Mouse (Mus musculus) neural tube, embryonic 13.5 days (tissue): Measurements from ENCODE around the gene Rbm5. TPM values are rescaled to one million over a fixed set of nuclear protein-coding genes. Genes with fewer than 3 reads are reported as not detected.

Experiments used
- ATAC-seq: fragments of 200-750 bp; cut with Nextera tagmentation; 2 replicates; pipeline ENCODE4 v1.8.0; 2017; ENCODE audit warnings: low read depth, mild to moderate bottlenecking, moderate TSS enrichment, moderate library complexity
- H3K27ac ChIP-seq: fragments of 300-500 bp; sonication (generic); replicated peaks from 2 replicates; pipeline ENCODE4 v1.5.1; 2015; ENCODE audit warnings: moderate library complexity, mild to moderate bottlenecking, inconsistent platforms
- H3K27me3 ChIP-seq: fragments of 300-500 bp; sonication (generic); 2 replicates; pipeline ENCODE4 v1.6.1; 2015; ENCODE audit warnings: mild to moderate bottlenecking, inconsistent platforms
- H3K36me3 ChIP-seq: fragments of 300-500 bp; sonication (generic); 2 replicates; pipeline ENCODE4 v1.6.1; 2015; ENCODE audit warnings: mild to moderate bottlenecking, inconsistent platforms
- H3K4me1 ChIP-seq: fragments of 300-500 bp; sonication (generic); replicated peaks from 2 replicates; pipeline ENCODE4 v1.6.1; 2015; ENCODE audit warnings: inconsistent platforms
- H3K4me2 ChIP-seq: fragments of 300-500 bp; sonication (generic); 2 replicates; pipeline ENCODE4 v1.6.1; 2015; ENCODE audit warnings: inconsistent platforms, mild to moderate bottlenecking, moderate library complexity
- H3K4me3 ChIP-seq: fragments of 300-500 bp; sonication (generic); 2 replicates; pipeline ENCODE4 v1.5.1; 2015; ENCODE audit warnings: mild to moderate bottlenecking, inconsistent platforms
- H3K9ac ChIP-seq: fragments of 300-500 bp; sonication (generic); 2 replicates; pipeline ENCODE4 v1.6.1; 2015; ENCODE audit warnings: moderate library complexity, mild to moderate bottlenecking, inconsistent platforms
- H3K9me3 ChIP-seq: fragments of 300-500 bp; sonication (generic); 2 replicates; pipeline ENCODE4 v1.6.1; 2016; ENCODE audit warnings: inconsistent platforms
- WGBS: fragments of 180-500 bp; shearing (Covaris S2); methylation state at CpG from one replicate; pipeline ENCODE4 v1.1.7; 2015; 5-methylcytosine and 5-hydroxymethylcytosine counted together
- polyA plus RNA-seq: library from polyadenylated mRNA; unstranded; fragments of >200 nt; fragmentation: Nextera tagmentation; extraction: Ambion mirVana; gene quantifications from 2 replicates; pipeline ENCODE4 v1.2.1, GENCODE M21; 2015

Rbm5 gene
- polyA plus RNA-seq, 1 experiment from 2014 or later = 252 TPM

DNA sequence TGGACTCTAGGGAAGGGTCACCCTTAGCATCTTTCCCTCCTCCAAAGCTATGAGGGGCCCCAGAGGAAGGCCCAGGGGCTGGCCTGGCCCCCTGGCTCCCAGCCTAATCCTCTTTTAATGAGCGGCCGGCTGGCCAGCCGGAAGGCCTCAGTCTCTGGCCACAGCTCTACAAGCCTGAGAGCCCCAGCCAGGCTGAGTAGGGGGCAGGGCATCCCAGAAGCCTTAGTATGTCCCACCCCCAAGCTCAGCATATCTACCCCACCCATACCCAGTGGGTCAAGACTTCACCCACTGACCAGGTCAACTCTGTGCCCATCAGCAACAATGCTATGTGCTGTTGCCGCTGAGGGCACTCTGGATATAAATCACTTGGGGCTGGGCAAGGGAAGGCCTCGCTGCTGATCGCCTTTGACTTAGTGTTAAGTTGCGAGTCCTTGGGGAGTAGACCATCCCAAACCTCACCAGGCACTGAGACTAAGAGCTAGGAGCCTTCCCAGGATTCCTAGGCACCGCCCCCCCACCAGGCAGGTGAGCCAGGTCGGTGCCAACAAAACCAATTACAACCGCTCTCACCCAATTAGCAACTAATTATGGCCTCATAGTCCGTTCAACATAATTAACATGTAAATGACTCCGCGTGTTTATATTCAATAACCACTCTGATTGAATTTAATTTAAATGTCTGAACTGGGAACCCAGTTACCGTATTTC is 72.8 kb downstream of the Rbm5 start:
- no peak for ATAC-seq
- H3K9ac ChIP-seq = peak overlapping the region; percentile 54; the same call in 1 of the 2 replicates

DNA sequence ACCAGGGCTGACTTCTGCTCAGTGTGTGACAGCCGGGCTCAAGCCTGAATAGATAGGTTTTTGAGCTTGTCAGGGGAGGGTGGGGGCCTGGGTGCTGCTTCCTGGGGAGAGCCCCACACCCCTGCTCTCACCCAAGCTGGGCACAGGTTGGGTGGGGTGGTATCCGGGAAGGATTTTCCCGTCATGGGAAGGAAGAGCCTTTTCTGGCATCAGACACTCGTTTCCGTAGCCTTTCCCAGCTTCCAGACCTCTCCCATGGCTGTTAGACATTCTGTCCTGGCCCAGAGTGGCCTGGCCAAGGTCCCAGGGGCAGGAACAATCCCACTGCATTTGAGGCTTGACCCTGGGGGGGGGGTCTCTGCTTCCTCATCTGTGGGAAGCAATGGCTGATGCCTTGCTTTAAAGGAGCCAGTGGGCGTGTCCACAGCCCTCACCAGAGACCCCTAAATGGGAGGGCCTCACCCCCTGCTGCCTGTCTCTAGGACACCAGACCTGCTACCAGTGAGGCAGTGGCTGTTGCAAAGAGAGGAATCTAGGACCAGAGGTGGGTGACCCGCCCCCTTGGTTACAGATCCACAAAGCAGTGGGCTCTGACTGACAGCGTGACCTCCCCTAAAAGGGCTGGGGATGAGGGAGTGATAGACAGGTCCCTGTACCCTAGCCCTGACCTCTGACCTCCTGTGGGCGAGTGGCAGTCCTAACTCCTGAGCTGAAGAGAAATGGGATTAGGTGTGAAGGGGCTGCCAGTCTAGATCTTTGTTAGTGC is 73.8 kb downstream of the Rbm5 start:
- ATAC-seq = no peak
- H3K9me3 ChIP-seq = no peaks in the 10 kb centered on the region
- peaks cover 82% of the 10 kb centered on the region for H3K4me1 ChIP-seq
- no peak overlapping the region for H3K4me2 ChIP-seq
- 0 out of 2 replicates have a peak overlapping the region, but pooled peaks have one; percentile 54 for H3K9ac ChIP-seq
- peaks cover 4% of the 10 kb centered on the region for H3K36me3 ChIP-seq
- no peak overlapping the region for H3K27ac ChIP-seq
- 29% methylated on average over 9 of the region's 9 CpGs for WGBS
- H3K4me3 ChIP-seq = no peak overlapping the region
- no peaks in the 10 kb centered on the region for H3K27me3 ChIP-seq

More for the DNA sequence above, 72.8 kb downstream of the Rbm5 start:
- Histone ChIP-seq H3K36me3 (peaks cover 6% of the 10 kb centered on the region; the same call in 1 of the 2 replicates), H3K9me3 (no peaks in the 10 kb centered on the region), H3K4me3 (no peak overlapping the region), H3K27ac (peak overlapping the region; percentile 46; the same call in 1 of the 2 replicates), H3K4me2 (peak overlapping the region; percentile 26), H3K27me3 (no peaks in the 10 kb centered on the region), H3K4me1 (peaks cover 88% of the 10 kb centered on the region)
- whole genome bisulfite sequencing = 9% methylated on average over 14 of the region's 14 CpGs

DNA sequence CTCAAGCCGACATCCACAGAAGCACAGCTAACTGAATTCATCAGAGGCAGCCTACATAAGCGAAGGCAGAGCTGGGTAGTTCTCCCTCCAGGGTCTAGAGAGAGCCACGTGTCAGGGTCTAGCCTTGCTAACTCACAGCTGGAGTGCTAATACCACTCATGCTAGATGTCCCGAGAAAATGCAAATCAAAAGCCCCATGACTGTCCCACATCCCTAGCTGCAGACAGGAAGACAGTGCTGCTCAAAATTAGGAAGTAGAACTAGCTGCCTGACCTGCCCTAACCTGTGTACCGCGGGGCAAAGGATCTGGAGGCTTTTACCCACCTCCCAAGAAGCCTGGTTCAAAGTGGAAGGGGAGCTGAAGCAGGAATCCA is 74.7 kb downstream of the Rbm5 start:
- Histone ChIP-seq H3K9me3 (no peaks in the 10 kb centered on the region), H3K4me2 (no peak overlapping the region), H3K27me3 (no peaks in the 10 kb centered on the region), H3K9ac (no peak overlapping the region), H3K4me3 (no peak overlapping the region), H3K4me1 (peaks cover 73% of the 10 kb centered on the region), H3K36me3 (peaks cover 14% of the 10 kb centered on the region), H3K27ac (no peak overlapping the region)
- 54% methylated on average over 6 of the region's 6 CpGs for WGBS
- no peak for ATAC-seq

DNA sequence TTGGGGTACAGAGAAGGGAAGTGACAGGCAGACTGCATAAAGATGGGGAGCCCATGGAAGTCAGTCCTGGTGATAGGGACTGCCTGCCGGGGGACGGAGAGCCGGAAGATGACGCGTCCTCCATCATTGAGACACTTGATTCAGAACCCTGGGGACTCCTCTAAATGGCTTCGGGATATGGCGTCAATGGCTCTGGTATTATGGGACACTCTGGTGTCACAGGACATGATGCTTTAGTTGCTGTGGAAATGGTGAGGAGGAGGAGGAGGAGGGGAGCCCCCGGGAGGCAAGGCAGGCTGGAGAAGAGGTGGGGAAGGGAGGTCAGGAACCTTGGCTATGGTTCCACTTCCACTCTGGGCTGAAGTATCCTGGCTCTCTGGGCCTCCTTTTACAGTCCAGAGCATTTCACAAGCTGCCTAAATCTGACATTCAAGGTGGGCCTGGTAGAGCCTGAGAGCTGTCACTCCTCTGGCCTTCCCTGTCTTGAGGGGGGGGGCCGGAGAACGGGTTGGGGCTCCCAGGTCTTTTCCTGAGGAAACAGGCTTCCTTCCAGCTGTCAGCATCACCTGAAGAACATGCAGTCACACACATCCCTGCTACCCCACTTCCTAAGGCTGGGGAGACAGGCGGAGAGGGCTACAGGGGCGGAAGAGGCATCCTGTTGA is 75.2 kb downstream of the Rbm5 start:
- H3K36me3 ChIP-seq = peaks cover 19% of the 10 kb centered on the region
- ATAC-seq = no peak
- no peaks in the 10 kb centered on the region for H3K9me3 ChIP-seq
- no peak overlapping the region for H3K4me3 ChIP-seq
- peaks cover 69% of the 10 kb centered on the region for H3K4me1 ChIP-seq
- H3K9ac ChIP-seq = no peak overlapping the region
- no peak overlapping the region for H3K27ac ChIP-seq
- H3K4me2 ChIP-seq = no peak overlapping the region
- H3K27me3 ChIP-seq = no peaks in the 10 kb centered on the region
- 83% methylated on average over 12 of the region's 12 CpGs for WGBS

DNA sequence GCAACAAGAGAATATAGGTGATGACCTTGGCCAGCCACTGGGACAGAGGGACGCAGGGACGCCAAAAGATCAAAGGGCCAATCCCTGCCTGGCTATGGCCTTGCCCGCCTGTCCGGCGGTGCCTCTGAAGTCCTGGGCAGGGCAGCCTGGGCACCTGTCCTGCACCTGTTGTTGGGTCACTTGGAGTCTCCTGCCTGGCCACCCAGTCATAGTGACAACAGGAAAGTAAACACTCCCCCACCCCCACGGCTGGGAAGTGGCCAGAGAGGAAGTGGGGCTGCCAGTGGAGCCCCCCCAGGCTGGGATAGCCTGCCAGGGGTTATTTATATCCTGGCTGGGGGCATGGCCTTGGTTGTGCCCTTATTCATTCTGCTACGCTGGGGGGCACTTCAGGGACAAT is 76.2 kb downstream of the Rbm5 start:
- peaks cover 60% of the 10 kb centered on the region for H3K4me1 ChIP-seq
- WGBS = 75% methylated on average over 7 of the region's 7 CpGs
- H3K36me3 ChIP-seq = peaks cover 27% of the 10 kb centered on the region
- no peak overlapping the region for H3K4me3 ChIP-seq
- H3K9ac ChIP-seq = no peak overlapping the region
- H3K27me3 ChIP-seq = no peaks in the 10 kb centered on the region
- H3K4me2 ChIP-seq = no peak overlapping the region
- no peaks in the 10 kb centered on the region for H3K9me3 ChIP-seq
- no peak for ATAC-seq
- H3K27ac ChIP-seq = no peak overlapping the region

DNA sequence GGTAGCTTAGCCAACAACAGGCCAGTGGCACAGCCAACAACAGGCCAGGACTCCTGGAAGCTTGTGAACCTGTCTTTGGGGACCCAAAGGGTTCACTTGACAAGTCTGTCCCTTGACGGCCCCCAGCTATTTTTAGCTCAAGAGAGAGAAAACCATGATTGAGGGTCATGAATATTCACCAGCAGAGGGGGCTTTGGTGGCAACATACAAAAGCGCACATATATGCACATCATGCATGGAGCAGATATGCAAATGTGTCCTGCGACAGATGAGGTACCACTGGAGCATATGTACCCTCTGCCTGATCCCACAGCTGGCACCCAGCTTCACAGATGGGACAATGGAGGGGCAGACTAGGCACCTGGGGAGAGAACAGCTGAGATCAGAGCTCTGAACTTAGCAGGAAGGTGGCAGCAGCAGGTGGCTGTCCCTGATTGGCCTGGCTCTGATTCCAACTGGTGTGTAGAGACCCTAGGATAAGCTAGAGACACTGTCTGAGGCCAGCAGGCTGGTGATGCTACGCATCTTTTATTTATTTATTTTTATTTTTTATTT is 77.3 kb downstream of the Rbm5 start:
- 57% methylated on average over 4 of the region's 4 CpGs for WGBS
- Histone ChIP-seq H3K27ac (no peak overlapping the region), H3K27me3 (no peaks in the 10 kb centered on the region), H3K9ac (no peak overlapping the region), H3K4me3 (no peak overlapping the region), H3K4me1 (peaks cover 49% of the 10 kb centered on the region), H3K9me3 (no peaks in the 10 kb centered on the region), H3K4me2 (no peak overlapping the region), H3K36me3 (peaks cover 36% of the 10 kb centered on the region)
- ATAC-seq = no peak

DNA sequence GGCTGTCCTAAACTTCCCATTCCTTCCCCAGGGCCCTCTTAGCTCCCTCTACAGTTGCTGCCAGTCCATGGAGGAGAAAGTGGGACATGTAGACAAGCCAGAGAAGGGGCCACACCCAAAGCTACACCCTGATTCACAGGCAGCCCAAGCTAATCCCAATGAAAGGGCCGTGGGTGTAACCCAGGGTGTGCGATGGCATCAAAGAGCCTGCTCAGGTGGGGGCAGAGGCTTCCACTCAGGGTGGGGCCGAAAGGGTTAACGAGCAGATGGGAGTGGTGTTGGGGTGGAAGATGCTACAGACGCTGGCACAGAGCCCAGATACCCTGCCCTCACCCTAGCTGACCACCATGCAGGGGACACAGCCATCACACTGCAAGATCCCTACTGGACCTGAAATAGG is 78.0 kb downstream of the Rbm5 start:
- no peak overlapping the region for H3K27ac ChIP-seq
- H3K4me1 ChIP-seq = peaks cover 42% of the 10 kb centered on the region
- H3K9me3 ChIP-seq = no peaks in the 10 kb centered on the region
- H3K4me2 ChIP-seq = no peak overlapping the region
- H3K36me3 ChIP-seq = peaks cover 43% of the 10 kb centered on the region
- WGBS = 83% methylated on average over 5 of the region's 5 CpGs
- no peak overlapping the region for H3K4me3 ChIP-seq
- no peak overlapping the region for H3K9ac ChIP-seq
- no peaks in the 10 kb centered on the region for H3K27me3 ChIP-seq
- no peak for ATAC-seq

DNA sequence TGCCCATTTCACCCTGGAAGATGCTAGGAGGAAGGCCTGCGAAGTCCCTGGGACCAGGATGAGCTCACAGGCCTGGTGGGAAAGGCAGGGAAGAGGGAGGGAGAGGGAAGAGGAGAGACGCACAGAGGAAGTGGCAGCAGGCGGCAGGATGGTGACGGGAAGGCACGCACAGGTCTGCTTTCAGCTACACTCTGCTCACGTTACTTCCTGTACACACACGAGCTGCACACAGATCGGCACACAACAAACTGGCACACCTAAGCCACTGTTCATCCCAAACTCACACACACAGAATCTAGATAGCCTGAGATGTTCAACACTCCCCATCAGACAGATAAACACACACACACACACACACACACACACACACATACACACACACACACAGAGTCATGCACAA is 80.4 kb downstream of the Rbm5 start:
- WGBS = 79% methylated on average over 8 of the region's 8 CpGs
- Histone ChIP-seq H3K9ac (no peak overlapping the region), H3K4me1 (peaks cover 23% of the 10 kb centered on the region), H3K27me3 (no peaks in the 10 kb centered on the region), H3K27ac (no peak overlapping the region), H3K4me3 (no peak overlapping the region), H3K9me3 (no peaks in the 10 kb centered on the region), H3K4me2 (no peak overlapping the region), H3K36me3 (peaks cover 57% of the 10 kb centered on the region)
- ATAC-seq = no peak

Other genes starting within 250 kb of the Rbm5 start
- 43.4 and 44.4 TPM in 2 replicates for gene Tmem115, start 237.1 kb downstream of the Rbm5 start, polyA plus RNA-seq
- gene Cyb561d2, start 228.8 kb downstream of the Rbm5 start, polyA plus RNA-seq = 33.0 and 40.1 TPM in 2 replicates
- gene Nprl2, start 228.8 kb downstream of the Rbm5 start, polyA plus RNA-seq = 66.7 and 73.7 TPM in 2 replicates
- 1.2 and 1.3 TPM in 2 replicates for gene Zmynd10, start 223.7 kb downstream of the Rbm5 start, polyA plus RNA-seq
- gene Rassf1, start 219.4 kb downstream of the Rbm5 start, polyA plus RNA-seq = 35.4 and 39.0 TPM in 2 replicates
- 95.3 and 114 TPM in 2 replicates for gene Tusc2, start 207.7 kb downstream of the Rbm5 start, polyA plus RNA-seq
- gene Hyal2, start 203.1 kb downstream of the Rbm5 start, polyA plus RNA-seq = 76.8 and 77.5 TPM in 2 replicates
- 8.2 and 8.5 TPM in 2 replicates for gene Hyal1, start 194.1 kb downstream of the Rbm5 start, polyA plus RNA-seq
- gene Naa80, start 192.1 kb downstream of the Rbm5 start, polyA plus RNA-seq = 15.9 and 19.0 TPM in 2 replicates
- 1.9 and 2.0 TPM in 2 replicates for gene Hyal3, start 190.2 kb downstream of the Rbm5 start, polyA plus RNA-seq
- 13.5 and 17.4 TPM in 2 replicates for gene Ifrd2, start 183.4 kb downstream of the Rbm5 start, polyA plus RNA-seq
- gene Sema3b, start 161.8 kb downstream of the Rbm5 start, polyA plus RNA-seq = 6.5 and 9.0 TPM in 2 replicates
- 350 and 384 TPM in 2 replicates for gene Gnai2, start 135.6 kb downstream of the Rbm5 start, polyA plus RNA-seq
- 23.9 and 25.6 TPM in 2 replicates for gene Slc38a3, start 101.5 kb downstream of the Rbm5 start, polyA plus RNA-seq
- 0.96 and 2.4 TPM in 2 replicates for gene Gnat1, start 91.3 kb downstream of the Rbm5 start, polyA plus RNA-seq
- gene Sema3f, start 60.5 kb downstream of the Rbm5 start, polyA plus RNA-seq = 12.2 and 13.2 TPM in 2 replicates
- 103 and 114 TPM in 2 replicates for gene Rbm6, start 102.2 kb upstream of the Rbm5 start, polyA plus RNA-seq
- 25.6 and 26.6 TPM in 2 replicates for gene Mon1a, start 117.2 kb upstream of the Rbm5 start, polyA plus RNA-seq
- 2.9 and 3.4 TPM in 2 replicates for gene Mst1r, start 135.9 kb upstream of the Rbm5 start, polyA plus RNA-seq
- not detected in 2 replicates for gene Actl11, start 157.5 kb upstream of the Rbm5 start, polyA plus RNA-seq
- 11.4 and 12.8 TPM in 2 replicates for gene Camkv, start 164.7 kb upstream of the Rbm5 start, polyA plus RNA-seq
- gene Traip, start 179.1 kb upstream of the Rbm5 start, polyA plus RNA-seq = 6.7 and 8.7 TPM in 2 replicates
- gene Uba7, start 204.5 kb upstream of the Rbm5 start, polyA plus RNA-seq = 7.6 and 9.3 TPM in 2 replicates
- gene Gm20661, start 212.1 kb upstream of the Rbm5 start, polyA plus RNA-seq = 2.0 and 2.2 TPM in 2 replicates
- 28.8 and 30.7 TPM in 2 replicates for gene Inka1, start 214.9 kb upstream of the Rbm5 start, polyA plus RNA-seq
- 2.6 and 3.4 TPM in 2 replicates for gene Cdhr4, start 221.5 kb upstream of the Rbm5 start, polyA plus RNA-seq
- 1.4 TPM in 1 of 2 replicates, not detected in the other for gene Gm20662, start 225.4 kb upstream of the Rbm5 start, polyA plus RNA-seq
- 94.1 and 94.9 TPM in 2 replicates for gene Ip6k1, start 231.5 kb upstream of the Rbm5 start, polyA plus RNA-seq